Mouse (Mus musculus): Measurements from ENCODE around the gene 2900026A02Rik. TPM values are rescaled to one million over a fixed set of nuclear protein-coding genes. Genes with fewer than 3 reads are reported as not detected.

2900026A02Rik gene
- polyA plus RNA-seq, 1 experiment from 2014 or later = 11.9 TPM

DNA sequence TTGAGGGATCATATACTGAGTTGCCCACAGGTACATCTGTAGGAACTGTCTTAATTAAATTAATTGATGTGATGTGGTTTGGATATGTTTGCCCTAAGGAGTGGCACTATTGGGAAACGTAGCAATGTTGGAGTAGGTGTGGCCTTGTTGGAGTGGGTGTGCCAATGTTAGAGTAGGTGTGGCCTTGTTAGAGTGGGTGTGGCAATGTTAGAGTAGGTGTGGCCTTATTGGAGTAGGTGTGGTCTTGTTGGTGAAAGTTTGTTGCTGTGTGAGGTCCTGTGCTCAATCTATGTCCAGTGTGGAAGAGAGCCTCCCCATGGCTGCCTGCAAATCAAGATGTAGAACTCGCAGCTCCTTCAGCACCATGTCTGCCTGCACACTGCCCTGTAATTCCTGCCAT is 136.7 kb downstream of the 2900026A02Rik start:
- Histone ChIP-seq H3K9ac (no peak overlapping the region), H3K36me3 (peaks cover 4% of the 10 kb centered on the region), H3K4me2 (no peak overlapping the region), H3K9me3 (no peaks in the 10 kb centered on the region), H3K4me3 (no peak overlapping the region), H3K4me1 (0 out of 2 replicates have a peak, but pooled peaks cover 3% of the 10 kb centered on the region), H3K27me3 (no peaks in the 10 kb centered on the region), H3K27ac (no peak overlapping the region)
- 84% methylated on average over 2 of the region's 2 CpGs for WGBS
- no peak for ATAC-seq (ENCODE audit: borderline replicate concordance, extremely low read depth, low FRiP score, low TSS enrichment)

DNA sequence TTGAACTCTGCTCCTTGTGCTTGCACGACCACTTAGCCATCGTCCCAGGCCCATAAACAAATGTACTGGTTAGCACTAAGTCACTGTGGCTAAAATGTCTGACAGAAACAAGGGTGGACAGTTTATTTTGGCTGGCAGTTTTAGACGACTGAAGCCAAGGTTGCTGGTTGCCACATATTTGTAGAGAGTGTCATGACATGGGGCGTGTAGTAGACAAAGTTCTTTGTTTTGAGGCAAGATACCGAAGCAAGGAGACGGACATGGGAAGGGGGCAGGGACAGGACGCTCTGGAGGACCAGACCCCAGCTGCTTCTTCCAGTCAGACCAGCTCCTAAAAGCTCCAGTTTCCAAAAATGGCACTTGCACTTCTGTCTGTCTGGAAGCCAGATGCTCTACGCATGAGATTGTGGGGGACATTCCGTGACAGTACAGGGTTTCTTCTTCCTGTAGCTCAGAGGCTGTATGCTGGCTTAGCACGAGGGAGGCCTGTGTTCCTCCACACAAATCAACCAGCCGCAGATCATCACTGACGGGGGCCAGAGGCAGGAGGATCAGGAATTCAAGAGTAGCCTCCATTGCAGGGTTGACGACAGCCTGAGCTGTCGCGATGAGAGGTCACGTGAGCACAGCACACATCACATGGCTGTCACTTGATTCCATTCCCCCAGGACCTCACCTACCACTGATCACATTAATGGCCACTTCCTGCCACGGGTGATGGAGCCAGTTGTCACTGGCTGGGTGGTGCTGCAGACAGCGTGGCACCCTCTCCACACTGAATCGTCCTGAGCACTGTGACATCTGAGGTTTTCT is 138.5 kb downstream of the 2900026A02Rik start:
- Histone ChIP-seq H3K4me2 (no peak overlapping the region), H3K4me3 (no peak overlapping the region), H3K4me1 (0 out of 2 replicates have a peak, but pooled peaks cover 3% of the 10 kb centered on the region), H3K36me3 (no peaks in the 10 kb centered on the region), H3K9me3 (no peaks in the 10 kb centered on the region), H3K9ac (no peak overlapping the region), H3K27me3 (no peaks in the 10 kb centered on the region), H3K27ac (no peak overlapping the region)
- no peak for ATAC-seq (ENCODE audit: borderline replicate concordance, extremely low read depth, low FRiP score, low TSS enrichment)
- WGBS = 43% methylated on average over 19 of the region's 19 CpGs

DNA sequence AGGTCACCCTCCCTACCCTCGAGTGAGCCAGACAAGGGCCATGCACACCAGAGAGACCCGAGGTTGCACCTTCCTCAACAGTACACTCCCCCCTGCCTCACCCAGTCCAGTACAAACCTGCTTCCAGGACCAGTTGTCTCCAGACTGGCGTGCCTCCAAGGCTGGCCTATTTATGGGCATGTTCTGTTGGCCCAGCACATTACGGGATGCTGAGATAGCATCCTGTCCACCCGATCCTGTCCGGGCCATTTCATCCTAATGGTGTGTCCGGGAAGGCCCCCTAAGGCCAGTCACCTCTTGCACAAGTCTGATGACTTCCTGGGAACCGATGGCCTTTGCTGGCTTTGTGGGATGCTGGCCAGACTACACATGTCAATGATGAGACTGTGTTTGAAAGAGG is 139.6 kb downstream of the 2900026A02Rik start, which contains the start of gene Crybb3:
Gene Crybb3, minus strand, starts transcription at position 146 of the 400 bp plus-strand sequence.
- Histone ChIP-seq H3K4me1 (0 out of 2 replicates have a peak, but pooled peaks cover 3% of the 10 kb centered on the region), H3K27ac (no peak within 1 kb of the TSS), H3K9ac (no peak within 1 kb of the TSS), H3K9me3 (no peaks in the 10 kb centered on the region), H3K4me2 (no peak within 1 kb of the TSS), H3K27me3 (no peaks in the 10 kb centered on the region), H3K4me3 (no peak within 1 kb of the TSS), H3K36me3 (no peaks in the 10 kb centered on the region)
- no peak for ATAC-seq (ENCODE audit: borderline replicate concordance, extremely low read depth, low FRiP score, low TSS enrichment)
- WGBS = 70% methylated on average over 8 of the region's 8 CpGs

DNA sequence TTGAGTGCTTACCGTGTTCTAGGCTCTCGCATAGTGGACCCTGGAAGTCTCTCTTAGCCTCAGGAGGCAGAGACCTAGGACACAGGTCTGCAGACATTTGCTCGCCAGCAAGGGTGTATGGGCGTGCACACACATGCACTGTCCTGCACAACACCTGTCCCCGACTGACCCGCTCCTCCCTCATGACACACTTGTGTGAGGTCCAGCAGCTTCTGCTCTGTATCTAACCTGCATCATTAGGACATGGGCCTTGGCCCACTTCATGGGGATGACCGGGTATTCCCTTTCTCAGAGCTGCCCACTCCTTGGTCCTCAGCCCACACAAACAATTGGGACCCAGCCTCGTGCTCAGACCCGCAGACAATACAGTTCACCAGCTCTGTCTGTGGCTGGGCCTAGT is 140.0 kb downstream of the 2900026A02Rik start:
- no peak overlapping the region for H3K27ac ChIP-seq
- no peaks in the 10 kb centered on the region for H3K9me3 ChIP-seq
- H3K36me3 ChIP-seq = no peaks in the 10 kb centered on the region
- no peak overlapping the region for H3K4me2 ChIP-seq
- H3K4me1 ChIP-seq = 0 out of 2 replicates have a peak, but pooled peaks cover 3% of the 10 kb centered on the region
- no peak overlapping the region for H3K4me3 ChIP-seq
- H3K9ac ChIP-seq = no peak overlapping the region
- WGBS = 86% methylated on average over 9 of the region's 9 CpGs
- ATAC-seq (ENCODE audit: borderline replicate concordance, extremely low read depth, low FRiP score, low TSS enrichment) = no peak
- H3K27me3 ChIP-seq = no peaks in the 10 kb centered on the region

DNA sequence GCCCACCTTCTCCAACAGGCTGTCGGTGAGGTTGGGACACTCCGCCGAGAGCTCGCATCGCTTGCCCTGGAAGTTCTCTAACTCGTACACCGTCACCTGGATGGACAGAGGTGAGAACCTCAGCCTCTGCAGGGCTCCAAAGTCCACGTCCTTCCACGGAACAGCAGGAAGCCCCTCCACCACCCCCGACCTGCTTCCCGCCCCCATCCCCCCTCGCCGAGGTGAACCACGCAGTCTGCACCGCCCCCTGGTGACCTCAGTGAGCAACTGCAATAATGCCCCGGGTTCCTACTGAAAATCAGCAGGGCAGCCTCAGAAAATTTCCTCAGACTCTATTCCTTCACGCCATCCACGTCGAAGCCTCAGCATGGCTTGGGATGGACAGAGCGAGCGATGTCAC is 141.3 kb downstream of the 2900026A02Rik start:
- WGBS = 23% methylated on average over 21 of the region's 21 CpGs
- no peak overlapping the region for H3K4me3 ChIP-seq
- H3K9ac ChIP-seq = no peak overlapping the region
- H3K4me2 ChIP-seq = peak overlapping the region; percentile 32; the same call in 1 of the 2 replicates
- H3K36me3 ChIP-seq = no peaks in the 10 kb centered on the region
- no peak for ATAC-seq (ENCODE audit: borderline replicate concordance, extremely low read depth, low FRiP score, low TSS enrichment)
- no peak overlapping the region for H3K27ac ChIP-seq
- H3K27me3 ChIP-seq = no peaks in the 10 kb centered on the region
- H3K4me1 ChIP-seq = 0 out of 2 replicates have a peak, but pooled peaks cover 3% of the 10 kb centered on the region
- no peaks in the 10 kb centered on the region for H3K9me3 ChIP-seq

DNA sequence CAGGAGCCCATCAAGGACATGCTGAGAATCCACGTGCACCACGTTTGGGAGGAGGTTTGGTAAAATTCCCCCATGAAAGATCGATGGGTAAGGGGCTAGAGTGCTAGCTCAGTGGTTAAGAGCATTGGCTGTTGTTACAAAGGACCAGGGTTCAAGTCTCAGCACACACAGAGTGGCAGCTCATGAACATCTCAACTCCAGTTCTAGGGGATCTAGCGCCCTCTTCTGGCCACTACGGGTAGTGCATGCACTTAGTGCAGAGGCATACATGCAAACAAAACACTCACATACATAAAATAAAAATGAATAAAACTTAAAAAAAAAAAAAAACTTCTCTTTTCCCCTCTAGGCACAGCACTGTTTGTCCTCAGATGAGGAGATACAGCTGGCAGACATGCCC is 142.3 kb downstream of the 2900026A02Rik start:
- Histone ChIP-seq H3K4me3 (no peak overlapping the region), H3K27ac (no peak overlapping the region), H3K36me3 (no peaks in the 10 kb centered on the region), H3K9me3 (no peaks in the 10 kb centered on the region), H3K9ac (no peak overlapping the region), H3K4me1 (0 out of 2 replicates have a peak, but pooled peaks cover 3% of the 10 kb centered on the region), H3K4me2 (no peak overlapping the region), H3K27me3 (no peaks in the 10 kb centered on the region)
- 60% methylated on average over 5 of the region's 5 CpGs for WGBS
- ATAC-seq (ENCODE audit: borderline replicate concordance, extremely low read depth, low FRiP score, low TSS enrichment) = no peak

DNA sequence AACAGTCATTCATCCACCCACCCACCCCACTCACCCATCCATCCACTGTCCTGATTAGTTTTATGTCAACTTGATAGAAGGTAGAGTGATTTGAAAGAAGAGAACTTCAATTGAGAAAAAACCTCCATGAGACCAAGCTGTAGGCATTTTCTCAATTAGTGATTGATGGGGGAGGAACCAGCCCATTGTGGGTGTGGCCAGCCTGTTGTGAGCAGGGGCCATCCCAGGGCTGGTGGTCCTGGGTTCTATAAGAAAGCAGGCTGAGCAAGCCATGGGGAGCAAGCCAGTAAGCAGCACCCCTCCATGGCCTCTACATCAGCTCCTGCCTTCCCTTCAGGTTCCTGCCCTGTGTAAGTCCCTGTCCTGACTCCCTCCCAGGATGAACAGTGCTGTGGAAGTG is 151.0 kb downstream of the 2900026A02Rik start, which contains the start of gene Crybb2:
Gene Crybb2, minus strand, starts transcription at position 101 of the 400 bp plus-strand sequence.
- no peaks in the 10 kb centered on the region for H3K9me3 ChIP-seq
- H3K4me1 ChIP-seq = no peaks in the 10 kb centered on the region
- H3K9ac ChIP-seq = no peak within 1 kb of the TSS
- no peaks in the 10 kb centered on the region for H3K27me3 ChIP-seq
- no peaks in the 10 kb centered on the region for H3K36me3 ChIP-seq
- ATAC-seq (ENCODE audit: borderline replicate concordance, extremely low read depth, low FRiP score, low TSS enrichment) = no peak
- no peak within 1 kb of the TSS for H3K27ac ChIP-seq
- no peak within 1 kb of the TSS for H3K4me2 ChIP-seq
- H3K4me3 ChIP-seq = no peak within 1 kb of the TSS

DNA sequence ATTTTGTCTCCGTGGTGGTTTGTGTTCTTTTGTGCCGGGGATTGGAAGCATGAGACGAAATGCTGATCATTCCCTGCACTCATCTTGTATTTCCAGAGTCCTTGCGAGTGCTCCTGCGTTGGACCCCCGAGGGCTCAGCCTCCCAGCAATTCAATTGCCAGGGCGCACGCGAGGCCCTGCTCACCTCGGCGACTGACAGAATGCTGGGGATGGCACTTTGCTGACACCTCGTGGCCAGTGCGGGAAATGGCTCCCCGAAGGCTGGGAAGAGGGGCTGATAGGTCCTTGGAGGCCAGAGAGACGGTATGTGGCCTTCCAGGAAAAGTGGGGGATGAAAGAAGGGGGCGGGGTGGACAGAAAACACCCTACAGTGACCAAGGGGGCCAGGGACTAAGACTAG is 166.7 kb downstream of the 2900026A02Rik start:
- no peak overlapping the region for H3K4me3 ChIP-seq
- 2% methylated on average over 16 of the region's 16 CpGs for WGBS
- H3K4me2 ChIP-seq = no peak overlapping the region
- H3K27ac ChIP-seq = no peak overlapping the region
- H3K27me3 ChIP-seq = no peaks in the 10 kb centered on the region; the same call in none of the 2 replicates
- H3K9ac ChIP-seq = no peak overlapping the region
- no peak for ATAC-seq (ENCODE audit: borderline replicate concordance, extremely low read depth, low FRiP score, low TSS enrichment)
- H3K9me3 ChIP-seq = no peaks in the 10 kb centered on the region
- no peaks in the 10 kb centered on the region for H3K36me3 ChIP-seq
- no peaks in the 10 kb centered on the region for H3K4me1 ChIP-seq

DNA sequence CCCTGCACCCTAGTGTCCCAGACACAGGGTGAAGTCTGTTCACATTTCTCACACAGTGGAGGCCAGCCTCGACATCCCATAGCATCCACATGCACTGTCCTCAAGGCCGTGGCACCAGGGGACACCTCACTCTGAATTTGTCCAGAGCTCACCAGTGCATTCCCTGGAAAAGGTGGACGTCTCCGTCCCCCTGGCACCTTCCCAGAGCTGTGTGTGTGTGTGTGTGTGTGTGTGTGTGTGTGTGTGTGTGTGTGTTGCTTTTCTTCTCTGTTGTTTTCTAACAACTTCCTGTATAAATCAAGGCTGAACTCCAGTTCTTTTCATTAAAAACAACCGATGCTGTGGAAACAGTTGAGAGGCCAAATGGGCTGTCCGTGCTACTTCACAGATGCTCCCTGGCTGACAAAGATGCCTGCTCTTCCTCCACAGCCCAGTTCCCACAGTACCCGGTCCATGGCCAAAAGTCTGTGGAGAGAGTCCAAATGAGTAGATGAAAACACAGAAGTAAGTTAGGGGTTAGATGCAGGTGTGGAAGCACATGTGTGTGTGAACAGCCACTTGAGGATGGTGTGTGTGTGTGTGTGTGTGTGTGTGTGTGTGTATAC is 170.4 kb downstream of the 2900026A02Rik start:
- no peaks in the 10 kb centered on the region for H3K9me3 ChIP-seq
- no peak overlapping the region for H3K27ac ChIP-seq
- 46% methylated on average over 7 of the region's 7 CpGs for WGBS
- H3K9ac ChIP-seq = no peak overlapping the region
- peaks cover under 1% of the 10 kb centered on the region; the same call in 1 of the 2 replicates for H3K4me1 ChIP-seq
- H3K27me3 ChIP-seq = no peaks in the 10 kb centered on the region; the same call in none of the 2 replicates
- no peaks in the 10 kb centered on the region for H3K36me3 ChIP-seq
- H3K4me3 ChIP-seq = no peak overlapping the region
- ATAC-seq (ENCODE audit: borderline replicate concordance, extremely low read depth, low FRiP score, low TSS enrichment) = no peak
- H3K4me2 ChIP-seq = no peak overlapping the region

DNA sequence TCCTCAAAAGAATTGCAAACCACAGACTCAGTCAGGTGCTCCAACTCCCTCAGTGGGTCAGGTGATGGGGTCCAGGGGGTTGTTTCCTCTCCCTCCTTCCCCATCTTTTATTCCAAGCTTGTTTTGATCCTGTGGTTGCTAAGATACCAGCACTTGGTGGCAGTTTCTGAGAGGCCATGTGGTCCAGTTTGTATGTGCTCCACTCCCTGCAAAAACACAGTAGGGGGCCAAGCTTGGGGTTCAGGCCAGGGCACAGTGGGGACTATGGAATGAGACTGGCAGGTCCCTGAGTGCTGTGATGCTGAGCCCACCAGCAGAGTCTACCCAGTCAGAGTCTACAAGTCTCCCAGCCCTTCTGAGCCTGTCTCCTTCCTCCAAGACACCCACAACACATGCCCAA is 171.2 kb downstream of the 2900026A02Rik start:
- H3K36me3 ChIP-seq = no peaks in the 10 kb centered on the region
- H3K9me3 ChIP-seq = no peaks in the 10 kb centered on the region
- H3K4me1 ChIP-seq = peaks cover 5% of the 10 kb centered on the region; the same call in 1 of the 2 replicates
- no peak for ATAC-seq (ENCODE audit: borderline replicate concordance, extremely low read depth, low FRiP score, low TSS enrichment)
- H3K27me3 ChIP-seq = no peaks in the 10 kb centered on the region; the same call in 1 of the 2 replicates
- H3K9ac ChIP-seq = no peak overlapping the region
- H3K27ac ChIP-seq = no peak overlapping the region
- H3K4me2 ChIP-seq = no peak overlapping the region
- H3K4me3 ChIP-seq = no peak overlapping the region

DNA sequence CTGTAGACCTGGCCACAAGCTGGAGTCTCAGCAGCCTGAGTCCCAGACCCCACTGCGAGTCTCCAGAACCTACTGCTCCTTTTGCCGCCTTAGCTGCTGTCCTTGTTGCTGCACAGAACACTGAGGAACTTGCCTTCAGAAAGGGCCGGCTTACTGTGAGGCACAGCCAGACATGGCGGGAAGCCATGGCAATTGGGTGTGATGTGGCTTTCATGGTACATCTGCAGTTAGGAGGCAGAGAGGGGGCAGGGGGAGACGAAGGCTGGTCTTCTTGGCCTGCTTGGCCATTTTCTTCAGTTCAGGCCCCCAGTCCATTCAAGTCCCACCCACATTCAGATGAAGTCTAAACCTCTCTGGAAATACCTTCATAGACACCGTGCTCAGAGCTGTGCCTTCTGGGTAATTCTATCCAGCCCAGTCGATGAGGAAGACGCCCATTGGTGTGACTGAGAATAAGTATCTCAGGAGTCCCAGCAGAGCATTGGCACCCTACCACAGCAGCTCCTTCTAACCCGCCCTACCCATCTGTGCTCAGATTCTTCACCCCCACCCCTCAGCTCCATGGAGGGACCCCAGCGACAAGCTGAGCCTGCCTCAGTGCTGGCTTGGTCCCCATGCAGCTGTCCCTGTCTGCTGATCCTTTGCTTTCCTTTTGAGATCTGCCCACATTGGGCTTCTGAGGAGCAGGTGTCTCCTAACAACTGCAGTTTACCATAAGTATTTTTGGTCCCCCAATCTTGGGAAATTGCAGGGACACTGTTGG is 175.3 kb downstream of the 2900026A02Rik start:
- Histone ChIP-seq H3K27ac (no peak overlapping the region), H3K4me3 (no peak overlapping the region), H3K9me3 (no peaks in the 10 kb centered on the region), H3K9ac (no peak overlapping the region), H3K4me2 (no peak overlapping the region), H3K4me1 (peaks cover 21% of the 10 kb centered on the region), H3K36me3 (no peaks in the 10 kb centered on the region), H3K27me3 (no peaks in the 10 kb centered on the region)
- ATAC-seq (ENCODE audit: borderline replicate concordance, extremely low read depth, low FRiP score, low TSS enrichment) = no peak
- 78% methylated on average over 10 of the region's 10 CpGs for WGBS

Data from lung, embryonic 15.5 days (tissue).